9 mouse cellular contexts compared by ENCODE assay signal in the genomic region with DNA sequence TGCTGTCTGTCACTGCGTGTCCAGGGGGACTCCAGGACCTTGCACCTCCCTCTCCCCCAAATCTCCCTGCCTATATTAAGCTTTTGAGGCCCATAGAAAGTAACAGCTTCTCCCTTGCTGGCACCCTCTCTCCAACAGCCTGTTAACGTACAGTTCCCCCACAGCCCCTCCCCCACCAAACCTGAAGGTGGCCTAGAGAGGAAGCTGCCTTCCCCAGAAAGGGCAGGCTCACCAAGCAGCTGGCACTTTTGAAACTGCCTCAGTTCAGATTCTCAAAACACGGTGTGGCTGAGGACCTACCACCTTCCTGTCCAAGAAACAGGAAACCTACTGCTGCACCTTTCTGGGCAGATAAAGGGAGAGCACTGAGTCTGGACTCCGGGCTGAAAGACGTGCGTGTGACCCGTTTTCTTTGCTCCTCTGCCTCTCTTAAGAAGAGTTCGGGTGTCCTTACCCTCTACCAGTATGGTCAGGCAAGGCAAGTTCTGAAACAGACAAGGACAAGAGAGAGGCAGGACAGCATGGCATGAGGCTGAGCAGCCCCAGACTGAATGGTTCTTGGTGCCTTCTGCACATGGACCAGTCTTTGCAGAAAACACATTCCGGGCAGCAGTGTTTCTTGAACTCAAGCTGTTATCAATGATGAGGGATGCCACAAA. TPM values are rescaled to one million over a fixed set of nuclear protein-coding genes. Genes with fewer than 3 reads are reported as not detected.
DNase-seq lines count a peak whose midpoint lies in the region; ATAC-seq and TF ChIP-seq lines count a peak whose summit lies in the region.
"Had no signal": no experiment of that assay in that cellular context is flagged by ENCODE, and none has a peak within 500 bp of the region (broad histone marks: within the 10 kb centered on the region; RNA-seq: fewer than 3 reads in every experiment).

No protein-coding gene starts in this region.

- no peak for TF ChIP-seq POLR2A in heart, adult 2 months (IDR thresholded peaks at IDR 0.05; ENCODE audit: insufficient read depth, low read depth, low read length)
- no peak for TF ChIP-seq POLR2A in olfactory bulb, adult 2 months (IDR thresholded peaks at IDR 0.05; ENCODE audit: insufficient read depth, low read depth, low read length)

- H3K27me3 ChIP-seq in heart, adult 2 months (ENCODE audit: control insufficient read depth, insufficient read depth, low read length) = no peaks in the 10 kb centered on the region
- peaks cover 11% of the 10 kb centered on the region for H3K27me3 ChIP-seq in G1E (ENCODE audit: insufficient read depth, low read length)
- H3K27me3 ChIP-seq in liver, postnatal 0 days (ENCODE audit: insufficient read depth, low read length) = no peaks in the 10 kb centered on the region

- no peak overlapping the region for H3K9ac ChIP-seq in heart, adult 2 months (ENCODE audit: low read depth, low read length)
- H3K9ac ChIP-seq in liver, postnatal 0 days (replicated peaks) = peak overlapping the region; percentile 79

- TF ChIP-seq EP300 in heart, adult 2 months (IDR thresholded peaks at IDR 0.05; ENCODE audit: insufficient read depth, low read depth, low read length) = no peak
- TF ChIP-seq EP300 in liver, postnatal 0 days (IDR thresholded peaks at IDR 0.05; ENCODE audit: low read depth) = no peak

- WGBS in heart, adult 2 months = 35% methylated on average over 9 of the region's 9 CpGs
- 24% methylated on average over 9 of the region's 9 CpGs for WGBS in liver, postnatal 0 days (ENCODE audit: insufficient replicate concordance)
- WGBS in olfactory bulb, adult 2 months = 35% methylated on average over 9 of the region's 9 CpGs

- no peak for TF ChIP-seq CTCF in heart, adult 2 months (IDR thresholded peaks at IDR 0.05)
- TF ChIP-seq CTCF in G1E (IDR thresholded peaks at IDR 0.05; ENCODE audit: low read depth, low read length) = no peak
- TF ChIP-seq CTCF in liver, postnatal 0 days (IDR thresholded peaks at IDR 0.05; ENCODE audit: low read depth) = no peak
- TF ChIP-seq CTCF in olfactory bulb, adult 2 months (IDR thresholded peaks at IDR 0.05; ENCODE audit: insufficient read depth, low read depth, low read length) = no peak

- H3K4me3 ChIP-seq in heart, adult 2 months = peak overlapping the region; percentile 80; the same call in 1 of the 2 replicates
- H3K4me3 ChIP-seq in G1E (ENCODE audit: low read depth, low read length) = peak overlapping the region; percentile 96
- peak overlapping the region; percentile 79 for H3K4me3 ChIP-seq in liver, postnatal 0 days (ENCODE audit: low read depth, low read length)
- H3K4me3 ChIP-seq in olfactory bulb, adult 2 months (ENCODE audit: insufficient read depth, low read depth, low read length) = peak overlapping the region; percentile 82

- peak overlapping the region; percentile 79 for H3K4me2 ChIP-seq in liver, postnatal 0 days (ENCODE audit: low read depth, low read length)

- peaks cover 16% of the 10 kb centered on the region for H3K4me1 ChIP-seq in heart, adult 2 months (ENCODE audit: control insufficient read depth, insufficient read depth, low read length)
- H3K4me1 ChIP-seq in G1E (ENCODE audit: insufficient read depth, low read depth, low read length) = peaks cover 57% of the 10 kb centered on the region
- peaks cover 28% of the 10 kb centered on the region for H3K4me1 ChIP-seq in liver, postnatal 0 days (ENCODE audit: insufficient read depth)
- H3K4me1 ChIP-seq in olfactory bulb, adult 2 months (ENCODE audit: control insufficient read depth, insufficient read depth, low read length) = peaks cover 31% of the 10 kb centered on the region

- peaks cover 2% of the 10 kb centered on the region for H3K79me2 ChIP-seq in heart, adult 2 months (replicated peaks; ENCODE audit: control insufficient read depth, insufficient read depth, low read length)

- DNase-seq in heart, adult 2 months = peak in 1 of 2 experiments; percentile 44
- no peak for DNase-seq in heart, postnatal 4 days
- DNase-seq in G1E (ENCODE audit: low spot score) = peak; percentile 63
- peak; percentile 66 for DNase-seq in liver, postnatal 0 days
- no peak for DNase-seq in urinary bladder, postnatal 10 days (ENCODE audit: low spot score)
- no peak for DNase-seq in adrenal gland, postnatal 4 days (ENCODE audit: low spot score in 2 of 2)

- H3K9me3 ChIP-seq in G1E (replicated peaks) = no peaks in the 10 kb centered on the region
- H3K9me3 ChIP-seq in liver, postnatal 0 days (ENCODE audit: low read length) = no peaks in the 10 kb centered on the region

- peak; percentile 17; the same call in 1 of the 2 replicates for ATAC-seq in G1E (ENCODE audit: extremely low read depth, insufficient number of reproducible peaks, low FRiP score, poor library complexity, severe bottlenecking)
- peak; percentile 29 to 50 for ATAC-seq in hematopoietic stem cell, adult 5-6 weeks (replicated peaks in 1 of 2; ENCODE audit: insufficient read depth in 1 of 2, low FRiP score in 2 of 2, low TSS enrichment in 1 of 2, low read depth in 1 of 2, poor library complexity in 2 of 2, severe bottlenecking in 2 of 2)
- no peak for ATAC-seq in liver, postnatal 0 days

- peak overlapping the region; percentile 90; the same call in 1 of the 2 replicates for H3K27ac ChIP-seq in heart, adult 2 months
- peak overlapping the region; percentile 77 for H3K27ac ChIP-seq in liver, postnatal 0 days (ENCODE audit: low read depth)
- H3K27ac ChIP-seq in olfactory bulb, adult 2 months (ENCODE audit: insufficient read depth, low read depth, low read length) = peak overlapping the region; percentile 40; the same call in 1 of the 2 replicates

- no peaks in the 10 kb centered on the region for H3K36me3 ChIP-seq in heart, adult 2 months (ENCODE audit: control insufficient read depth, insufficient read depth, low read length)
- H3K36me3 ChIP-seq in G1E (replicated peaks) = peaks cover 51% of the 10 kb centered on the region
- peaks cover 19% of the 10 kb centered on the region for H3K36me3 ChIP-seq in liver, postnatal 0 days (replicated peaks; ENCODE audit: insufficient read depth, low read length)

- intact Hi-C loops in heart, adult 2 months (cut with DNase I) = loop anchor here (5.0 kb wide), 1 partner anchor 176 kb away; a partner anchor contains a TSS

RNA-seq across cellular contexts. Expression of a gene that starts 1.9 kb away (rescaled TPM):
- 10 to 100 TPM; 33.9 to 37.6 TPM for total RNA-seq in heart, adult 2 months (2021)
- 42.9 and 43.5 TPM in 2 replicates for polyA plus RNA-seq in heart, adult 2 months (2012; rRNA removed)
- total RNA-seq in heart, postnatal 4 days (2021) = 10 to 100 TPM; 54.1 to 54.2 TPM
- total RNA-seq in G1E (2014; fragmentation: Nextera tagmentation) = 65.2 and 67.2 TPM in 2 replicates
- total RNA-seq in G1E (2017) = 43.2 and 50.6 TPM in 2 replicates
- polyA plus RNA-seq in G1E (2012) = 54.2 and 60.8 TPM in 2 replicates
- 104 and 106 TPM in 2 replicates for total RNA-seq in hematopoietic stem cell, adult 5-6 weeks (2017)
- polyA plus RNA-seq in liver, postnatal 0 days (2015; fragmentation: Nextera tagmentation; extraction: Ambion mirVana) = 61.0 and 63.8 TPM in 2 replicates
- not detected in 2 replicates for polyA plus RNA-seq in olfactory bulb, adult 2 months (2012; ENCODE audit: insufficient read depth, insufficient read length, low replicate concordance, missing spikeins)
- total RNA-seq in adrenal gland, postnatal 4 days (2021) = 100 to 1,000 TPM; 138 to 140 TPM

RNA-seq across cellular contexts. Expression of a gene that starts 15.7 kb away (rescaled TPM):
- total RNA-seq in heart, adult 2 months (2021) = 10 to 100 TPM; 14.8 to 18.2 TPM
- 8.6 and 12.1 TPM in 2 replicates for polyA plus RNA-seq in heart, adult 2 months (2012; rRNA removed)
- 10 to 100 TPM; 19.9 to 20.2 TPM for total RNA-seq in heart, postnatal 4 days (2021)
- total RNA-seq in G1E (2014; fragmentation: Nextera tagmentation) (24.2 and 24.3 TPM in 2 replicates), G1E (2017) (30.0 and 33.3 TPM in 2 replicates)
- 2.1 and 2.6 TPM in 2 replicates for polyA plus RNA-seq in G1E (2012)
- total RNA-seq in hematopoietic stem cell, adult 5-6 weeks (2017) = 15.0 and 19.1 TPM in 2 replicates
- polyA plus RNA-seq in liver, postnatal 0 days (2015; fragmentation: Nextera tagmentation; extraction: Ambion mirVana) = 12.8 TPM in 2 replicates
- not detected in 2 replicates for polyA plus RNA-seq in olfactory bulb, adult 2 months (2012; ENCODE audit: insufficient read depth, insufficient read length, low replicate concordance, missing spikeins)
- 10 to 100 TPM; 26.7 to 27.4 TPM for total RNA-seq in adrenal gland, postnatal 4 days (2021)

RNA-seq across cellular contexts. Expression of a gene that starts 44.4 kb away (rescaled TPM):
- total RNA-seq in heart, adult 2 months (2021) = 1 to 10 TPM; 5.8 to 7.1 TPM
- polyA plus RNA-seq in heart, adult 2 months (2012; rRNA removed) = 5.6 and 7.1 TPM in 2 replicates
- 10 to 100 TPM; 13.5 to 13.9 TPM for total RNA-seq in heart, postnatal 4 days (2021)
- not detected in 2 replicates for total RNA-seq in G1E (2014; fragmentation: Nextera tagmentation)
- not detected in 2 replicates for total RNA-seq in G1E (2017)
- not detected in 2 replicates for polyA plus RNA-seq in G1E (2012)
- not detected in 2 replicates for total RNA-seq in hematopoietic stem cell, adult 5-6 weeks (2017)
- polyA plus RNA-seq in liver, postnatal 0 days (2015; fragmentation: Nextera tagmentation; extraction: Ambion mirVana) = 0.81 and 1.6 TPM in 2 replicates
- not detected in 2 replicates for polyA plus RNA-seq in olfactory bulb, adult 2 months (2012; ENCODE audit: insufficient read depth, insufficient read length, low replicate concordance, missing spikeins)
- 10 to 100 TPM; 11.5 to 17.9 TPM for total RNA-seq in adrenal gland, postnatal 4 days (2021)

RNA-seq across cellular contexts. Expression of a gene that starts 48.3 kb away (rescaled TPM):
- total RNA-seq in heart, adult 2 months (2021) = not detected
- polyA plus RNA-seq in heart, adult 2 months (2012; rRNA removed) = not detected in 2 replicates
- total RNA-seq in heart, postnatal 4 days (2021) = not detected
- not detected in 2 replicates for total RNA-seq in G1E (2014; fragmentation: Nextera tagmentation)
- total RNA-seq in G1E (2017) = not detected in 2 replicates
- not detected in 2 replicates for polyA plus RNA-seq in G1E (2012)
- total RNA-seq in hematopoietic stem cell, adult 5-6 weeks (2017) = not detected in 2 replicates
- 0.49 TPM in 1 of 2 replicates, not detected in the other for polyA plus RNA-seq in liver, postnatal 0 days (2015; fragmentation: Nextera tagmentation; extraction: Ambion mirVana)
- not detected in 2 replicates for polyA plus RNA-seq in olfactory bulb, adult 2 months (2012; ENCODE audit: insufficient read depth, insufficient read length, low replicate concordance, missing spikeins)
- 1 to 10 TPM; 2.4 to 2.8 TPM for total RNA-seq in adrenal gland, postnatal 4 days (2021)
- total RNA-seq: liver, adult 2 months had no signal
- polyA plus RNA-seq: liver, adult 2 months had no signal

Comparison
In these comparisons a context has a peak if more than half of its experiments do, and no peak if none do; other contexts are left out.
1. DNase-seq: peak in G1E (single experiment) and liver, postnatal 0 days (single experiment); none in heart, postnatal 4 days (single experiment), urinary bladder, postnatal 10 days (single experiment) and adrenal gland, postnatal 4 days (0 of 2).
2. H3K27ac ChIP-seq: peak in every context shown above with its lines; median percentile 90 in heart, adult 2 months; 77 in liver, postnatal 0 days; 40 in olfactory bulb, adult 2 months.
3. Peak in every context shown above with its lines, with median percentiles within 50 percentile points of each other: H3K4me3 ChIP-seq.